Mouse (Mus musculus): ENCODE data around the gene Mrps25. TPM values are rescaled to one million over a fixed set of nuclear protein-coding genes. Genes with fewer than 3 reads are reported as not detected.

Gene Mrps25
- polyA plus RNA-seq, 1 experiment from 2014 or later, result 115 TPM

- peak within 1 kb of the TSS; percentile 80 for H3K27ac ChIP-seq (ENCODE audit: low read length)
- H3K27me3 ChIP-seq (replicated peaks; ENCODE audit: control insufficient read depth, insufficient read depth, low read length), result no peaks in the 10 kb centered on the region
- no peaks in the 10 kb centered on the region for H3K36me3 ChIP-seq (ENCODE audit: control insufficient read depth, insufficient read depth, low read length)
- H3K4me2 ChIP-seq (ENCODE audit: low read depth, low read length), result peak within 1 kb of the TSS; percentile 92
- peak; percentile 96 for ATAC-seq
- peak within 1 kb of the TSS; percentile 99 for H3K4me3 ChIP-seq (ENCODE audit: low read length)
- peak within 1 kb of the TSS; percentile 98 for H3K9ac ChIP-seq (ENCODE audit: low read depth, low read length)
- peaks cover 10% of the 10 kb centered on the region for H3K4me1 ChIP-seq (ENCODE audit: control insufficient read depth, insufficient read depth, low read length)
- 10% methylated on average over 35 of the region's 35 CpGs for WGBS
- H3K9me3 ChIP-seq (ENCODE audit: control insufficient read depth, low read length), result no peaks in the 10 kb centered on the region
Measured at GRCm38 (mm10) chr6:92214773-92215449, 31.1 kb upstream of the Mrps25 start, which contains the start of gene Rbsn. TSS of gene Rbsn (minus strand) at chr6:92214925.

GRCm38 (mm10) chr6:92214055-92214772 lies 30.4 kb upstream of the Mrps25 start:
- Histone ChIP-seq H3K27me3 (replicated peaks; ENCODE audit: control insufficient read depth, insufficient read depth, low read length) (no peaks in the 10 kb centered on the region), H3K36me3 (ENCODE audit: control insufficient read depth, insufficient read depth, low read length) (no peaks in the 10 kb centered on the region), H3K4me1 (ENCODE audit: control insufficient read depth, insufficient read depth, low read length) (peaks cover 10% of the 10 kb centered on the region), H3K4me2 (ENCODE audit: low read depth, low read length) (peak overlapping the region; percentile 92), H3K9ac (ENCODE audit: low read depth, low read length) (peak overlapping the region; percentile 98), H3K27ac (ENCODE audit: low read length) (peak overlapping the region; percentile 80), H3K4me3 (ENCODE audit: low read length) (peak overlapping the region; percentile 99), H3K9me3 (ENCODE audit: control insufficient read depth, low read length) (no peaks in the 10 kb centered on the region)
- WGBS, result under 1% methylated on average over 48 of the region's 48 CpGs
- peak; percentile 64 for ATAC-seq

- whole genome bisulfite sequencing, result 93% methylated on average over 8 of the region's 8 CpGs
- ATAC-seq, result no peak
- Histone ChIP-seq H3K4me2 (ENCODE audit: low read depth, low read length) (no peak overlapping the region), H3K27ac (ENCODE audit: low read length) (no peak overlapping the region), H3K27me3 (replicated peaks; ENCODE audit: control insufficient read depth, insufficient read depth, low read length) (no peaks in the 10 kb centered on the region), H3K9me3 (ENCODE audit: control insufficient read depth, low read length) (no peaks in the 10 kb centered on the region), H3K4me3 (ENCODE audit: low read length) (no peak overlapping the region), H3K9ac (ENCODE audit: low read depth, low read length) (no peak overlapping the region), H3K4me1 (ENCODE audit: control insufficient read depth, insufficient read depth, low read length) (no peaks in the 10 kb centered on the region), H3K36me3 (ENCODE audit: control insufficient read depth, insufficient read depth, low read length) (peaks cover 13% of the 10 kb centered on the region)
Measured at GRCm38 (mm10) chr6:92199414-92199813, 15.6 kb upstream of the Mrps25 start.

GRCm38 (mm10) chr6:92184178-92184577 lies 345 bp upstream of the Mrps25 start:
- Histone ChIP-seq H3K4me2 (ENCODE audit: low read depth, low read length) (peak overlapping the region; percentile 70), H3K36me3 (ENCODE audit: control insufficient read depth, insufficient read depth, low read length) (peaks cover under 1% of the 10 kb centered on the region), H3K4me1 (ENCODE audit: control insufficient read depth, insufficient read depth, low read length) (peaks cover 9% of the 10 kb centered on the region), H3K27ac (ENCODE audit: low read length) (no peak overlapping the region), H3K9me3 (ENCODE audit: control insufficient read depth, low read length) (no peaks in the 10 kb centered on the region), H3K27me3 (replicated peaks; ENCODE audit: control insufficient read depth, insufficient read depth, low read length) (no peaks in the 10 kb centered on the region), H3K4me3 (ENCODE audit: low read length) (peak overlapping the region; percentile 82), H3K9ac (ENCODE audit: low read depth, low read length) (peak overlapping the region; percentile 82)
- peak; percentile 66 for ATAC-seq
- WGBS, result 6% methylated on average over 10 of the region's 10 CpGs

- 94% methylated on average over 1 of the region's 1 CpGs for WGBS
- Histone ChIP-seq H3K27ac (ENCODE audit: low read length) (no peak overlapping the region), H3K4me1 (ENCODE audit: control insufficient read depth, insufficient read depth, low read length) (no peaks in the 10 kb centered on the region), H3K36me3 (ENCODE audit: control insufficient read depth, insufficient read depth, low read length) (peaks cover 19% of the 10 kb centered on the region), H3K9ac (ENCODE audit: low read depth, low read length) (no peak overlapping the region), H3K27me3 (replicated peaks; ENCODE audit: control insufficient read depth, insufficient read depth, low read length) (no peaks in the 10 kb centered on the region), H3K4me3 (ENCODE audit: low read length) (no peak overlapping the region), H3K9me3 (ENCODE audit: control insufficient read depth, low read length) (no peaks in the 10 kb centered on the region), H3K4me2 (ENCODE audit: low read depth, low read length) (no peak overlapping the region)
- ATAC-seq, result no peak
Measured at GRCm38 (mm10) chr6:92176450-92176849, 7.4 kb downstream of the Mrps25 start.

- ATAC-seq, result no peak
- H3K36me3 ChIP-seq (ENCODE audit: control insufficient read depth, insufficient read depth, low read length), result peaks cover 20% of the 10 kb centered on the region
- no peak overlapping the region for H3K27ac ChIP-seq (ENCODE audit: low read length)
- H3K4me1 ChIP-seq (ENCODE audit: control insufficient read depth, insufficient read depth, low read length), result no peaks in the 10 kb centered on the region
- WGBS, result 90% methylated on average over 1 of the region's 1 CpGs
- H3K4me3 ChIP-seq (ENCODE audit: low read length), result no peak overlapping the region
- no peaks in the 10 kb centered on the region for H3K9me3 ChIP-seq (ENCODE audit: control insufficient read depth, low read length)
- no peak overlapping the region for H3K9ac ChIP-seq (ENCODE audit: low read depth, low read length)
- H3K27me3 ChIP-seq (replicated peaks; ENCODE audit: control insufficient read depth, insufficient read depth, low read length), result no peaks in the 10 kb centered on the region
- H3K4me2 ChIP-seq (ENCODE audit: low read depth, low read length), result no peak overlapping the region
Measured at GRCm38 (mm10) chr6:92162724-92163123, 21.1 kb downstream of the Mrps25 start.

- Histone ChIP-seq H3K27ac (ENCODE audit: low read length) (no peak overlapping the region), H3K4me1 (ENCODE audit: control insufficient read depth, insufficient read depth, low read length) (no peaks in the 10 kb centered on the region), H3K27me3 (replicated peaks; ENCODE audit: control insufficient read depth, insufficient read depth, low read length) (no peaks in the 10 kb centered on the region), H3K9ac (ENCODE audit: low read depth, low read length) (no peak overlapping the region), H3K36me3 (ENCODE audit: control insufficient read depth, insufficient read depth, low read length) (peaks cover 21% of the 10 kb centered on the region), H3K9me3 (ENCODE audit: control insufficient read depth, low read length) (no peaks in the 10 kb centered on the region), H3K4me2 (ENCODE audit: low read depth, low read length) (no peak overlapping the region), H3K4me3 (ENCODE audit: low read length) (no peak overlapping the region)
- WGBS, result 91% methylated on average over 3 of the region's 3 CpGs
- no peak for ATAC-seq
Measured at GRCm38 (mm10) chr6:92158801-92159200, 25.0 kb downstream of the Mrps25 start.

GRCm38 (mm10) chr6:92153774-92154173 lies 30.1 kb downstream of the Mrps25 start:
- H3K9ac ChIP-seq (ENCODE audit: low read depth, low read length), result no peak overlapping the region
- H3K4me2 ChIP-seq (ENCODE audit: low read depth, low read length), result no peak overlapping the region
- 51% methylated on average over 1 of the region's 1 CpGs for WGBS
- no peak overlapping the region for H3K4me3 ChIP-seq (ENCODE audit: low read length)
- no peak overlapping the region for H3K27ac ChIP-seq (ENCODE audit: low read length)
- ATAC-seq, result 0 out of 2 replicates have a peak, but pooled peaks have one; percentile 18
- H3K27me3 ChIP-seq (replicated peaks; ENCODE audit: control insufficient read depth, insufficient read depth, low read length), result no peaks in the 10 kb centered on the region
- H3K4me1 ChIP-seq (ENCODE audit: control insufficient read depth, insufficient read depth, low read length), result no peaks in the 10 kb centered on the region
- H3K36me3 ChIP-seq (ENCODE audit: control insufficient read depth, insufficient read depth, low read length), result peaks cover 9% of the 10 kb centered on the region
- no peaks in the 10 kb centered on the region for H3K9me3 ChIP-seq (ENCODE audit: control insufficient read depth, low read length)

- no peaks in the 10 kb centered on the region for H3K9me3 ChIP-seq (ENCODE audit: control insufficient read depth, low read length)
- WGBS, result 96% methylated on average over 4 of the region's 4 CpGs
- no peaks in the 10 kb centered on the region for H3K27me3 ChIP-seq (replicated peaks; ENCODE audit: control insufficient read depth, insufficient read depth, low read length)
- no peak for ATAC-seq
- H3K4me3 ChIP-seq (ENCODE audit: low read length), result no peak overlapping the region
- H3K36me3 ChIP-seq (ENCODE audit: control insufficient read depth, insufficient read depth, low read length), result peaks cover 3% of the 10 kb centered on the region; the same call in 1 of the 2 replicates
- no peak overlapping the region for H3K9ac ChIP-seq (ENCODE audit: low read depth, low read length)
- H3K4me1 ChIP-seq (ENCODE audit: control insufficient read depth, insufficient read depth, low read length), result no peaks in the 10 kb centered on the region
- H3K4me2 ChIP-seq (ENCODE audit: low read depth, low read length), result no peak overlapping the region
- no peak overlapping the region for H3K27ac ChIP-seq (ENCODE audit: low read length)
Measured at GRCm38 (mm10) chr6:92145881-92146280, 38.0 kb downstream of the Mrps25 start.
